Mouse (Mus musculus) small intestine, adult 2 months (tissue): ENCODE results near the gene Psmb4.

Experiments
- CTCF ChIP-seq: fragments of 200-500 bp; IDR thresholded peaks from 2 replicates; pipeline ENCODE4 v1.5.1; 2012; ENCODE audit warnings: low read depth, mild to moderate bottlenecking, control low read depth, inconsistent platforms, low read length, moderate library complexity, mixed read lengths; ENCODE audit not compliant: insufficient replicate concordance, insufficient read length; ENCODE audit errors: extremely low read depth
- POLR2A ChIP-seq: fragments of 200-500 bp; IDR thresholded peaks from 2 replicates; pipeline ENCODE4 v1.6.1; 2012; ENCODE audit warnings: low read depth, mild to moderate bottlenecking, control low read depth, inconsistent platforms, low read length, moderate library complexity

- no peak for TF ChIP-seq CTCF
- TF ChIP-seq POLR2A: no peak
Measured at GRCm38 (mm10) chr3:94915903-94916741, 29.4 kb upstream of the Psmb4 start.
